Mouse (Mus musculus) gastrocnemius, adult 8-10 months (tissue): Measurements from ENCODE around the gene Khsrp. TPM values are rescaled to one million over a fixed set of nuclear protein-coding genes. Genes with fewer than 3 reads are reported as not detected.

ENCODE experiments used
- DNase-seq, 2 experiments: peaks; one replicate each; pipeline ENCODE4 v3.0.0; 2022; ENCODE audit warnings: low spot score in 2 of 2
- total RNA-seq, 4 experiments: library from RNA; stranded (reverse); gene quantifications; 2 replicates each; pipeline ENCODE4 v1.2.4; 2022

The Khsrp gene
- total RNA-seq, 4 experiments from 2014 or later: 23.3 to 29.9 (median 27.2) TPM

GRCm38 (mm10) chr17:56988921-56989430 is 42.3 kb downstream of the Khsrp start:
- no peak for DNase-seq

DNA sequence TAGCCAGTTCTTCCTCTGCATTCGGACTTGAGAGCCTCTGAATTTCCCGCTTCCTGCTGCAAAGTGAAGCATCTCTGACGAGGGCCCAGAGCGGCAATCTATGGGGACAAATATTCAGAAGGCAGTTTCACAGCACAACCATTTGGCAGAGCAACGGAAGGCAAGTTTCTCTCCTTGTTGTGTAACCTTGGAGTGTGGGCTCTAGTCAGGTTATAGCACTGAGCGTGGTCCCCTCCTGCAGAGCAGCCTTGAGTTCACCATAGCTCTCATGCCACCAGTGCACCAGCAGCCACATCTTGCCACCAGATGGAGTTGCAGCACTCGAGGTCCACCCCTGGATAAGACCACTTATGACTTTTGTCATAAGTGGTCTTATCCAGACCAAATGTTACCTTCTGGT is 42.9 kb downstream of the Khsrp start:
- no peak for DNase-seq

- DNase-seq: no peak
Measured at GRCm38 (mm10) chr17:56986105-56986805, 45.1 kb downstream of the Khsrp start.

DNA sequence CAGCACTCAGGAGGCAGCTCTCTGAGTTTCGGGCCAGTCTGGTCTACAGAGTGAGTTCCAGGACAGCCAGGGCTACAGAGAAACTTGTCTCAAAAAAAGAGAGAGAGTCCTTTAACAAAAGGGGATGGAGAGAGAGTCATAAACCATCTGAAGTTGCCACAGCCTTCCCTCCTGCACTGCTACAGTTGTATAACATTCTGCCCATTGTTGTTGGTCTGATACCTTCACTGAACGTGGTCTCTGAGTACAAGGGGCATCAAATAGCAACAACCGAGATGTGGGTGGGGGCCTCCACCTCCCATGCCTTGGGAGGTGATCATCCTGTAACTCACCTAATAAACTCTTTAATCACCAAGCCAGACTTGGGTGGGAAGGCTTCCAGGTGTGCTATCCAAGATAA is 45.7 kb downstream of the Khsrp start:
- no peak for DNase-seq

GRCm38 (mm10) chr17:56984886-56985285 is 46.4 kb downstream of the Khsrp start:
- no peak for DNase-seq

- DNase-seq: no peak
Measured at GRCm38 (mm10) chr17:56982013-56982412, 49.3 kb downstream of the Khsrp start, which contains the start of gene Acer1. Gene Acer1, minus strand, starts transcription at chr17:56982126.

DNA sequence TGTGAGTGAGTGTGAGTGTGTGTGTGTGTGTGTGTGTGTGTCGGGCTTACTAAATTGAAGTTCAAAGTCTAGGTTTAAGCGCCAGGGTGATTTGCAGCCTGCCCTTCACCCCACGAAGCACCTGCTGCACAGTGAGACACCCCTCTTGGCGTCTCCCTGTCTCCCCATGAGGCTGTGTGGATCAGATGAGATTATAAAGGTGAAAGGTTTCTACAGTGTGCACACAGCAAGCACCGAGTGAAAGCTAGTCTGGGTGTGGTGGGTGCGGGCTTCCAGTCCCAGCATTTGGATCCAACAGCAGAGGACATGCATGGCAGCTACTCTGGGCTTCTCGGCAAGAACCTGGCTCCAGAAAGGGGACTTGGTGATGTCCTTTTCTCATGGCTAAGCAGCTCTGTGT is 50.3 kb downstream of the Khsrp start:
- no peak for DNase-seq

DNA sequence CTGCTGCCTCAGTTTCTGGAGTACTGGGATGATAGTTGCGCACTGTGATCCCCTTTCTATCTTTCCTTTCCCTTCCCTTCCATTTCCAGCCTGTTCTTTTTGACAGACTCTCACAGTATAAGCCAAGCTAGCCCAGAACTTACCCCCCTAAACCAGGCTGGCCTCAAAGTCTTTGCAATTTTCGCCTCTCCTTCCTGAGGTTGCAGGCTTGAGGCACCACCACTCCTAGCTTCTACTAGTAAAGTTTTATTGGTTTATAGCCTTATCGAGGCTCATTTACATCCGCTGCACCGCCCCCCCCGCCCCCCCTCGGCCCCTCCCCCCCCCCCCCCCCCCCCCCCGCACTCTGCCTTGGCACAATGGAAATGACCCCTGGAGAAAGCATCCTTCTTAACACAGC is 51.8 kb downstream of the Khsrp start:
- no peak for DNase-seq

DNA sequence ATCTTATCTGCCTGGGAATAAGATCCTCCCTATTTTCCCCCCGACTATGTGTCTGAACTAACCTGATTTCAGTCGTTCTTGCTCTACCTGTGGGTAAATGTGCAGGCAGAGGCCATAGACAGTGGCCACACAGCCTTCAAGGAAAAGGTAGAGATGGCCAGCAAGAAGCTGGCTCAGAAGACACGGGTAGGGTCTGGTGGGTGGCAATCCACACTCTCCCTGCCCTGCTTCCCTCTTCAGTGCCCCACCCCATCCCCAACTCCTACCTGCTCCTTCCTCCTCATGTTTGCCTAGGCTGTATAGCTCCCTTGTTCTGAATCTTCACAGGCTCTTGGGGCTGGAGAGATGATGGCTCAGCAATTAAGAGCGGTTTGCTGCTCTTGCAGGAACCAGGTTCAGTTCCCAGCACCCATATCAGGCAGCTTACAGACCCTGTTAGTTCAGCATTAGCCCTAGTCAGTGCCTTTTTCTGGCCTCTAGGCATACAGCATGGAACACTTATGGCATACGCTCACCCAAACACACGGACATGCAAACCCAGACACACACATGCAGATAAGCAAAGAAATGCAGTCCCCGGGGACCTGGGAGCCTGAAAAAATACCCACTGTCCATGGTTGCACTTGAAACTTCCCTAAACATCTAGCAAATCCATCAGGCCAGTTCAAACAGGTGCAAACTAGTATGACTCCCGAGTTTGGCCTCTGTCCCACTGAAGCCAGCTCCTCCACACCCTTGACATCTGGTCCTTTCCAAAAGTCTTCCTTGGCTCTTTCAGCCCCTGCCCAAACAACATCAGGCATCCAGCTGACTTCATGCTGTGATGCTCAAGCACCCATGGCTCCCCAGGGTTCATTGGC is 54.6 kb downstream of the Khsrp start:
- DNase-seq: no peak

DNA sequence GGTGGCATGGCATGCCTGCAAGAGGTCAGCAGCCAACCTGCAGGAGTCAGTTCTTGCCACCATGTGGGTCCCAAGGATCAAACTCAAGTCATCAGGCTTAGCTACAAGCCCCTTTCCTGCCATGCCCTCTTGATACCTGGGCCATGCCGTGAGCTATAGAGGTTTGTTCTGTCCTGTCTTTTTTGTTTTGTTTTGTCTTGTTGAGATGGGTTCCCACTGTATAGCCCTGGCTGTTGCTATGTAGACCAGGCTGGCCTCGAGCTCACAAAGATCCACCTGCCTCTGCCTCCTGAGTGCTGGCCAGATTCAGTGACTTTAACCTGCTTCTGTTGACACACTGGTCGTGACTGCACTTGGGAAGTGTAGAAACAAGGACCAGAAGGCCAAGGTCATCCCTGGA is 55.9 kb downstream of the Khsrp start:
- no peak for DNase-seq

DNA sequence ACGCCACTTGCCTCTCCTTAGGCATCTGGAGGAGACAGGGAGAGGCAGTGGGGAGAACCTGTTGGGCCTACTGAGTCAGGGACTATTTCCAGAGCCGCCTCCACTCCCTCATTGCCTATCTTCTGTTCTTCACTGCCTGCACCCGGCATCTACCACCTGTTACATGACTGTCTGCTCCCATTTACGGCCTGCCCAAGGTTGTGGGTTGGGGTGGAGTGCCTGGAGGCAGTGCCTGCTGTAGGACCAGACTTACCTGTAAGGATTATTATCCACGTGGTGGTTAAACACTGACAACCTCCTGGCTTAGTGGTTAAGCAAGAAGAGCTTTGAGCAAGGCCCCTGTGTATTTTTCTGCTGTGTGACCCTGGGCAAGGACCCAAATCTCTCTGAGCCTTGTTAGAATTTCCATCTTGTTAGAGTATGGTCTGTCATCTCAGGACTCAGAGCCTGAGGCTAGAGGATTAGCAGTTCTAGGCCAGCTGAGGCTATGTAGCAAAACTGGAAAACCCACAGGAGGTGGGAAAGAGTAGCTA is 56.5 kb downstream of the Khsrp start:
- no peak for DNase-seq

GRCm38 (mm10) chr17:56973956-56974707 is 57.2 kb downstream of the Khsrp start:
- no peak for DNase-seq

Other genes starting within 250 kb of the Khsrp start
- 1 to 10 TPM; 1.8 to 3.6 (median 2.5) TPM for gene Rfx2, start 200.5 kb downstream of the Khsrp start, total RNA-seq
- gene Acsbg2, start 157.1 kb downstream of the Khsrp start, total RNA-seq: not detected
- not detected for gene 1700061G19Rik, start 156.0 kb downstream of the Khsrp start, total RNA-seq
- 10 to 100 TPM; 19.5 to 24.2 (median 21.8) TPM for gene Mllt1, start 96.1 kb downstream of the Khsrp start, total RNA-seq
- gene Acer1, start 49.4 kb downstream of the Khsrp start, total RNA-seq: not detected
- 10 to 100 TPM; 35.8 to 39.5 (median 37.5) TPM for gene Clpp, start 41.2 kb downstream of the Khsrp start, total RNA-seq
- gene Alkbh7, start 34.2 kb downstream of the Khsrp start, total RNA-seq: 10 to 100 TPM; 20.2 to 27.1 (median 21.9) TPM
- not detected for gene Pspn, start 31.5 kb downstream of the Khsrp start, total RNA-seq
- gene Gtf2f1, start 20.2 kb downstream of the Khsrp start, total RNA-seq: 10 to 100 TPM; 13.3 to 17.5 (median 15.5) TPM
- gene Gm17949, start 20.1 kb downstream of the Khsrp start, total RNA-seq: under 1 TPM in 1 of 4 experiments, not detected in 3; 0.27 TPM
- not detected for gene Slc25a41, start 10.1 kb upstream of the Khsrp start, total RNA-seq
- gene Crb3, start 27.6 kb upstream of the Khsrp start, total RNA-seq: under 1 TPM in 1 of 4 experiments, not detected in 3; 0.34 TPM
- 10 to 100 TPM; 28.2 to 32.7 (median 31.3) TPM for gene Slc25a23, start 28.3 kb upstream of the Khsrp start, total RNA-seq
- under 1 TPM in 3 of 4 experiments, not detected in 1; 0.12 to 0.52 (median 0.44) TPM for gene Dennd1c, start 47.0 kb upstream of the Khsrp start, total RNA-seq
- under 1 TPM; 0.53 to 0.88 (median 0.64) TPM for gene Tubb4a, start 56.3 kb upstream of the Khsrp start, total RNA-seq
- under 1 TPM in 1 of 4 experiments, not detected in 3; 0.38 TPM for gene Tnfsf9, start 73.8 kb upstream of the Khsrp start, total RNA-seq
- not detected for gene Cd70, start 118.3 kb upstream of the Khsrp start, total RNA-seq
- gene Tnfsf14, start 162.7 kb upstream of the Khsrp start, total RNA-seq: not detected
- 10 to 100 TPM in 3 of 4 experiments, 1 to 10 TPM in 1; 8.4 to 33.5 (median 14.9) TPM for gene C3, start 196.6 kb upstream of the Khsrp start, total RNA-seq
- 10 to 100 TPM; 24.3 to 28.1 (median 26.3) TPM for gene Gpr108, start 216.9 kb upstream of the Khsrp start, total RNA-seq
- 100 to 1,000 TPM; 169 to 191 (median 176) TPM for gene Trip10, start 217.9 kb upstream of the Khsrp start, total RNA-seq
- gene Vav1, start 247.6 kb upstream of the Khsrp start, total RNA-seq: under 1 TPM; 0.17 to 0.48 (median 0.32) TPM